Mouse (Mus musculus) small intestine, adult 2 months (tissue): Measurements from ENCODE around the gene Akip1.

Experiments used
- CTCF ChIP-seq: fragments of 200-500 bp; IDR thresholded peaks from 2 replicates; pipeline ENCODE4 v1.5.1; 2012; ENCODE audit warnings: low read depth, mild to moderate bottlenecking, control low read depth, inconsistent platforms, low read length, moderate library complexity, mixed read lengths; ENCODE audit not compliant: insufficient replicate concordance, insufficient read length; ENCODE audit errors: extremely low read depth
- POLR2A ChIP-seq: fragments of 200-500 bp; IDR thresholded peaks from 2 replicates; pipeline ENCODE4 v1.6.1; 2012; ENCODE audit warnings: low read depth, mild to moderate bottlenecking, control low read depth, inconsistent platforms, low read length, moderate library complexity

DNA sequence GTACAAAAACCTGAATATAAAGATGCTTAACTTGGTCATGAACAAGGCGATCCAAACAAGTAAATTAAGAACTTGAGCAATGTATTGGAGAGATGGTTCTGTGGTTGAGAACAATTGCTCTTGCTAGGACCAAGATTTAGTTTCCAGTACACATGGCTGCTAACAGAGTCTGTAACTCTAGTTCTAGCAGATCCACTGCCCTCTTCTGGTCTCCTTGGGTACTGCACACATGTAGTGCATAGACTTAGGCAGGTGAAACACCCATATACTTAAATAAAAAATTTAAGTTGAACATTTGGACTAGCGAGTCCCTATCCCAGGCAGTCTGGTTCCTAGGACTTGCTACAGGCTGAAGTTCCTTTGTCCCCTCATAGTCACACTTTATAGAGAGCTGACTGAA lies 19.1 kb downstream of the Akip1 start:
- TF ChIP-seq POLR2A (no peak), CTCF (no peak)
